Mouse (Mus musculus) kidney, postnatal 0 days (tissue): Measurements from ENCODE around the gene Itgb6. TPM values are rescaled to one million over a fixed set of nuclear protein-coding genes. Genes with fewer than 3 reads are reported as not detected.

Source experiments
- ATAC-seq: fragments of 200-750 bp; cut with Nextera tagmentation; replicated peaks from 2 replicates; pipeline ENCODE4 v1.8.0; 2017; ENCODE audit warnings: low read depth, moderate number of reproducible peaks, moderate TSS enrichment, moderate library complexity; ENCODE audit not compliant: low FRiP score
- DNase-seq: peaks from one replicate; pipeline ENCODE4 v3.0.0-alpha.2; 2016; ENCODE audit warnings: low spot score
- H3K27ac ChIP-seq: fragments of 300-500 bp; sonication (generic); 2 replicates; pipeline ENCODE4 v1.5.1; 2014; ENCODE audit warnings: mild to moderate bottlenecking
- H3K27me3 ChIP-seq: fragments of 300-500 bp; sonication (generic); 2 replicates; pipeline ENCODE4 v1.6.1; 2014; ENCODE audit warnings: low read length, mixed read lengths; ENCODE audit not compliant: insufficient read depth
- H3K36me3 ChIP-seq: fragments of 300-500 bp; sonication (generic); 2 replicates; pipeline ENCODE4 v1.6.1; 2014; ENCODE audit warnings: low read length, mixed read lengths; ENCODE audit not compliant: insufficient read depth
- H3K4me1 ChIP-seq: fragments of 300-500 bp; sonication (generic); replicated peaks from 2 replicates; pipeline ENCODE4 v1.6.1; 2014; ENCODE audit warnings: antibody characterized with exemption, low read length, mixed read lengths; ENCODE audit not compliant: insufficient read depth
- H3K4me2 ChIP-seq: fragments of 300-500 bp; sonication (generic); 2 replicates; pipeline ENCODE4 v1.6.1; 2014; ENCODE audit warnings: mild to moderate bottlenecking, low read length, moderate library complexity, mixed read lengths
- H3K4me3 ChIP-seq: fragments of 300-500 bp; sonication (generic); replicated peaks from 2 replicates; pipeline ENCODE4 v1.5.1; 2014; ENCODE audit warnings: low read depth, low read length
- H3K9ac ChIP-seq: fragments of 300-500 bp; sonication (generic); 2 replicates; pipeline ENCODE4 v1.6.1; 2014; ENCODE audit warnings: low read depth, low read length
- H3K9me3 ChIP-seq: fragments of 300-500 bp; sonication (generic); replicated peaks from 2 replicates; pipeline ENCODE4 v1.6.1; 2016; ENCODE audit warnings: low read length, inconsistent platforms, mixed read lengths
- CTCF ChIP-seq: IDR thresholded peaks from 2 replicates; pipeline ENCODE4 v1.5.1; 2016; ENCODE audit warnings: antibody characterized with exemption, low read depth, mild to moderate bottlenecking, moderate library complexity
- WGBS: fragments of 180-500 bp; shearing (Covaris S2); extraction: QIAGEN DNeasy Blood & Tissue Kit; methylation state at CpG from one replicate; pipeline ENCODE4 v1.1.7; 2014; 5-methylcytosine and 5-hydroxymethylcytosine counted together
- polyA plus RNA-seq: library from polyadenylated mRNA; unstranded; fragments of >200 nt; fragmentation: Nextera tagmentation; extraction: Ambion mirVana; gene quantifications from 2 replicates; pipeline ENCODE4 v1.2.1, GENCODE M21; 2015

The Itgb6 gene
- polyA plus RNA-seq, 1 experiment from 2014 or later, result 28.8 TPM

GRCm38 (mm10) chr2:60636910-60637761, 85.3 kb downstream of the Itgb6 start:
- Histone ChIP-seq H3K4me3 (no peak overlapping the region), H3K4me1 (no peaks in the 10 kb centered on the region), H3K4me2 (no peak overlapping the region; the same call in 1 of the 2 replicates), H3K9ac (no peak overlapping the region), H3K27ac (no peak overlapping the region), H3K9me3 (no peaks in the 10 kb centered on the region), H3K27me3 (no peaks in the 10 kb centered on the region), H3K36me3 (no peaks in the 10 kb centered on the region)
- TF ChIP-seq CTCF, result no peak
- DNase-seq (no peak), ATAC-seq (no peak)
- WGBS, result 43% methylated on average over 20 of the region's 20 CpGs

GRCm38 (mm10) chr2:60636481-60636880, 86.0 kb downstream of the Itgb6 start:
- no peak overlapping the region for H3K4me2 ChIP-seq
- no peaks in the 10 kb centered on the region for H3K4me1 ChIP-seq
- H3K27ac ChIP-seq, result no peak overlapping the region
- no peak for TF ChIP-seq CTCF
- H3K27me3 ChIP-seq, result no peaks in the 10 kb centered on the region
- no peak overlapping the region for H3K4me3 ChIP-seq
- no peak overlapping the region for H3K9ac ChIP-seq
- H3K36me3 ChIP-seq, result no peaks in the 10 kb centered on the region
- ATAC-seq (no peak), DNase-seq (no peak)
- 55% methylated on average over 3 of the region's 3 CpGs for WGBS
- H3K9me3 ChIP-seq, result no peaks in the 10 kb centered on the region

- TF ChIP-seq CTCF, result no peak
- no peaks in the 10 kb centered on the region for H3K9me3 ChIP-seq
- no peak overlapping the region for H3K27ac ChIP-seq
- H3K9ac ChIP-seq, result no peak overlapping the region
- H3K27me3 ChIP-seq, result no peaks in the 10 kb centered on the region
- no peak overlapping the region for H3K4me3 ChIP-seq
- no peaks in the 10 kb centered on the region for H3K4me1 ChIP-seq
- H3K4me2 ChIP-seq, result no peak overlapping the region
- no peaks in the 10 kb centered on the region for H3K36me3 ChIP-seq
- no peak for DNase-seq
- no peak for ATAC-seq
- 46% methylated on average over 6 of the region's 6 CpGs for WGBS
Observed at GRCm38 (mm10) chr2:60636038-60636437, 86.4 kb downstream of the Itgb6 start.

GRCm38 (mm10) chr2:60632791-60633190, 89.7 kb downstream of the Itgb6 start:
- H3K9ac ChIP-seq, result no peak overlapping the region
- 72% methylated on average over 2 of the region's 2 CpGs for WGBS

GRCm38 (mm10) chr2:60630304-60630703, 92.1 kb downstream of the Itgb6 start:
- no peaks in the 10 kb centered on the region for H3K36me3 ChIP-seq
- no peak for ATAC-seq
- TF ChIP-seq CTCF, result no peak
- no peak overlapping the region for H3K27ac ChIP-seq
- H3K4me2 ChIP-seq, result no peak overlapping the region
- WGBS, result 76% methylated on average over 2 of the region's 2 CpGs
- no peak for DNase-seq
- H3K9me3 ChIP-seq, result no peaks in the 10 kb centered on the region
- no peak overlapping the region for H3K4me3 ChIP-seq
- H3K9ac ChIP-seq, result no peak overlapping the region
- H3K4me1 ChIP-seq, result no peaks in the 10 kb centered on the region
- no peaks in the 10 kb centered on the region for H3K27me3 ChIP-seq

More at GRCm38 (mm10) chr2:60632791-60633190, 89.7 kb downstream of the Itgb6 start:
- no peaks in the 10 kb centered on the region for H3K36me3 ChIP-seq
- H3K9me3 ChIP-seq, result no peaks in the 10 kb centered on the region
- DNase-seq (no peak), ATAC-seq (no peak)
- no peak overlapping the region for H3K4me3 ChIP-seq
- H3K27ac ChIP-seq, result no peak overlapping the region
- no peaks in the 10 kb centered on the region for H3K27me3 ChIP-seq
- no peak for TF ChIP-seq CTCF
- H3K4me2 ChIP-seq, result no peak overlapping the region
- H3K4me1 ChIP-seq, result no peaks in the 10 kb centered on the region

GRCm38 (mm10) chr2:60627952-60628351, 94.5 kb downstream of the Itgb6 start:
- H3K27ac ChIP-seq, result no peak overlapping the region
- H3K4me1 ChIP-seq, result no peaks in the 10 kb centered on the region
- no peaks in the 10 kb centered on the region for H3K36me3 ChIP-seq
- H3K4me2 ChIP-seq, result no peak overlapping the region
- no peak for DNase-seq
- no peaks in the 10 kb centered on the region for H3K27me3 ChIP-seq
- H3K4me3 ChIP-seq, result no peak overlapping the region
- H3K9me3 ChIP-seq, result no peaks in the 10 kb centered on the region
- ATAC-seq, result no peak
- TF ChIP-seq CTCF, result no peak
- no peak overlapping the region for H3K9ac ChIP-seq
- 86% methylated on average over 4 of the region's 4 CpGs for WGBS
